Mouse (Mus musculus): ENCODE measurements at regions not wholly inside any gene's neighbourhood (a gene's known extent, or its start where the extent isn't known, plus 50 kb on each side); places are given as distances from the start of the nearest gene placed in this dataset.

DNA sequence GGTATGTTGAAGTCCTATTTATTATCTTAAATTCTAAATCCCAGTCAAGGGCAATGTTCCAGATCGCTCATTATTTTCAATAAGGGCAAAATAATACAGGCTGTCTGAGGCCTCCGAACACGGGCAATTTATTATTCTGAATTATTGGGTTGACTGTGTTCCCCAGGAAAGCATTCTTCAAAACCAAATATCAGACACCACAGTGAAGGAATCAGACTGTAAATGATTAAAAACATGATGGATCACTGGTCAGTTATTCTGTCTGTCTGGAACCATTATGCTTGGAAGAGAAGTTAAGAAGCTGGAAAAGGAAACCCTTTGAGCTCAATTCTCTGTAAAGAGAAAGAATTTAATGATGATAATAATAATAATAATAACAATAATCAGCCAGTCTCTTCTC, 417.4 kb upstream of the Dcn start:
- no peak for DNase-seq (ENCODE audit: low spot score in 2 of 2)

DNA sequence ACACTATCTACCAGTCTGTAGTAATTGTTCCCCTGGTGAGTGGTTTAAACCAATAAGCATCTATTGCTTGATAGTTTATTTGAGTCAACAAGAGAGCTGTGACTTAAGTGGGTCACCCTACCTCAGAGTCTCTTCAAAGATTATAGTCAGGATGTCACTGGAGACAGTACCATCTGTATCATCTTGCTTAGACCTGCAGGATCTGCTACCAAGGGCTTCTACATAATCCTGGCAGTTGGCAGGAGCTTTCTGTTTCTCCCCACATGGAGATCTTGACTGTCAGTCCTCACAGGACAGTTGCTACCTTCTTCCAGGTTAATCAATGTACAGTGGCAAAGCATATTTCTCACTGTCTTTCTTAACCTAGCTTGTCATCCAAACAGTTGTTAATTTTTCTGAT, 414.9 kb upstream of the Dcn start:
- DNase-seq (ENCODE audit: low spot score in 2 of 2): no peak

DNA sequence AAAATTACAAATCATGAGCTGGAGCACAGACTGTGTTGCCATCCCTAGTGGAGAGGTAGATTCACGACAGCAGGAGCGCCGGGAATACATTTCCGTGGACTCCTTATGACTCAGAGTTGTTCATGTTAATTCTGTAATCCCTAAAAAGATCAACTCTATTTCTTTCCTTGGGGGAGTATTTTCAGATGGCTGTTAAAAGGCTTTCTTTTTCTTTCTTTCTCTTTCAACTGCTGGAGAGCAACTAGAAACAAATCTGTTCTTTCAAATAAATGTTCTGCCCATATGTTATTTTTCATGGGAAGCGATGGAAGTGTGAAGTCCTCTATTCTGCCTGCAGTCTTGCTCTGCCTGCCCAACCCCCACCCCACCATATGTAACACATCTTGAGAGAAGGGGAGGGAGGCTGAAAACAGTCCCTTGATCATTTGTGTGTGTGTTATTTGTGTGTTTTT, 401.4 kb upstream of the Dcn start:
- DNase-seq (ENCODE audit: low spot score in 2 of 2): no peak

DNA sequence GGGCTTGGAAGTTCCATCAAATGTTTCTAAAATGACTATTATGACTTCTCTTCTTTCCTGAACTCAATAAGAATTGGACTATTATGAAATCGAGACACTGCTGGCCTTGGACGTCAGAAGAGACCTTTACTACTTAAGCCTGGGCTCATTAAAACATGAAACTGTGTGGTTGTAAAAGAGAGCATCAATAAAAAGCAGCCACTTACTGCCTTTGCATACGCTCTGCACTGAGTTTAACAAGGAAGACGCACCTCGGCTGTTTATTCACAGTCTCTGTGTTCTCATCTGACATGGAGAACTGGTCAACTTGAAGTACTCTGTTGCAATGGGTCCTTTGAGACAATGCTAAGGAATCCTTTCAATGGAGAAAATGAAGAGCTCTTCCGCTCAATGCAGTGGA, 399.8 kb upstream of the Dcn start:
- no peak for DNase-seq (ENCODE audit: low spot score in 2 of 2)

DNA sequence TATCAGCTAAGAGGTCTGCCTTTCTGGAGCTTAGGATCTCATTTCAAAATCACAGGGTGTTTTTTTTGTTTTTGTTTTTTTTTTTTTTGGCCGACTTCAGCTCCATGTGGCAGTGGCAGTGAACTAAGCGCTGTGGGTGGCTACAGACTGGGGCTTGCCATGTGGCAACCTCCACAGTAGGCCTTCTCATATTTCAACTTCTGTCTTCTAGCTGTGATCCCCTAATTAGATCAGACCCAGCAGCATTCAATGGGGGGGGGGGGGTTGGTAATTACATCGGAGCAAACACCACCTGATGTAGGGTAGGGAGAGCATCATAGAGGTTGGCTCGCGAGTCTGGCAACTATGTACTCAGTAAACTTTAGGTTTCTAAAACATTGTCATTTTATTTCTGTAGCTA, 392.1 kb upstream of the Dcn start:
- DNase-seq (ENCODE audit: low spot score in 2 of 2): no peak

DNA sequence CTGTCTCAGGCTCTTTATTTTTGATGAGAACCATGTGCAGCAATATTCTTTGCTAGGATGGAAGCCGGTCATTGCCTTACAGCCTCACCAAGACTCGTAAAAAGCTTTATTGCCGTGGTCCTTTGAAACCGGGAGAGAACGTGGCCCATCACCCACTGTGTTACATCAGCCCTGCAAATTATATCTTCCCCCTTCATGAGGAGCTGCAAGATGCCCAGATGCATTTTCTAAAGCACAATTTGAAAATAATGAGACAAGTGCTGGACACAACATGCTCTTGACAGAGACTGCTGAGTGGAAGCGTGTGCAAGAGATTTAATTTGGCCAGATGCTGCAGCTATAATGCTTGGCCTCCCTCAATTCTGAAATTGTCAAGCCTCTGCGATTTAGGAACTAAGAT, 389.2 kb upstream of the Dcn start:
- no peak for DNase-seq (ENCODE audit: low spot score in 2 of 2)

DNA sequence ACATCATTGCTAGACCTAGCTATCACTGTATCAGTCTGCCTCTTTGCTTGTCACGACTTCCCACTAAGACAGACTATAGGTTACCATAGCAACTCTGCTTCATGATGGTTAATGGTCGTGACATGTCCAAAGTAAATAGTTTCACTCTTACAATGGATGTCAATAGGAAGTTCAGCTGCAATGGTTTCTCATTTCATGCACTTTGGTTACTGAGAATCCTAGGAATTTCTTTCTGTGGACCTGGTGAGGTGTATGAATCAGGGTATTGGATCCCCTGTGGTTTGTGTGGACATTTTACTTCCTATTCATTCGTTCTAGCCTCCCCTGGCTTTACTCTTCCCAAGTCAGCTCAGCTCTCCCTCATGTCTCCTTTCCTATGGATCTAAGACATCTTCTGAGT, 385.5 kb upstream of the Dcn start:
- DNase-seq (ENCODE audit: low spot score in 2 of 2): no peak

DNA sequence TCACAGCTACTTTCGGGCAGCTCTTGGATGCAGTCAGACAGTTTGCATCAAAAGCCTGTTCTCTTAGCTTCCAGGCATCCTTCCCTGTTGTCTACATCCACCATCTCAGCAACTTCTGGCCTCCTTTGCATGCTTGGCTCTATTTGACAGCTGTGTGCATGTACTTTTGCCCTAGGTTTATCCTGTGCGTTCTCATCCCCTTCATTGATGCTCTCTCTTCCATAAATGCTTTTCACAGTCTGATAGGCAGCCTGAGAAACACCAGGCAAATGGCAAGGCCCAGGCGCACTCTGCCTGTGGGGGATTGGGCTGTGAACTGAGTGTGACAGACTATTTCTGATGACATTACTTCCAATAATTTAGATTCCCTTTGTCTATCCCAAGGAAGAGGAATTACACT, 364.9 kb upstream of the Dcn start:
- DNase-seq (ENCODE audit: low spot score in 2 of 2): no peak

DNA sequence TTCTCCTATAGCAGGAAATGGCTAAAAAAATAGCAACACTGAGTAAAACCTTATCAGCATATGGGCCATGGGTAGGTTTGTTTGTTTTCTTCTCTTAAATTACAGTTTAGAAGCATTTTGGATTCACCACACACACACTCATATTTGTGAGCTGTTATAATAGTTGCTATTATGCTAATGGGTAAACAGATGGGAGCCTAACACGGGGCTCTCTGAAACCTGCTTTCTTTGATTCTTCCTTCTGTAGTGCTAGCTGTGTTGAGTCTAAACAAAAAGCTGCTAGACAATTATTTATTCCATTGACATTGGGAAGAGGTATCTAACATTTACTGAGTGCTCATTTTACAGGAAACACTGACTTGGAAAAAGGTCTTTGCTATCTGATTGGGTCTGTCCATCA, 356.7 kb upstream of the Dcn start:
- no peak for DNase-seq (ENCODE audit: low spot score in 2 of 2)

DNA sequence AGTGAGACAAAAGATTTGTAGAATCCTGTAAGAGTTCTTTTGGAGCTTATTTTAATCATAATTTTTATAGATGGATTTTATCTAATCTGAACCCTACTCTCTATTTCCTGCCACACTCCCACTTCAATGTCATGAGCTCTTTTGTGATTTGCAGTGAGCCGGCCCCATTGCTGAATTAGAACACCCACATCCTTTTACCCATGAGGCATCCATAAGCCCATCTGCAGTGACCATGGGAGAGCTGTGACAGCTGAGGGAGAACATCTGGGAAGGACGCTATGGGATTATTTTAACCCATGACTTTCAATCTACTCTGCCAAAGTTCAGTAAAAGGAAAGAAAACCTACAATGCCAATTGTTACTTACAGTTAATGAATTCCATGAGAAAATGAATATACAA, 337.8 kb upstream of the Dcn start:
- DNase-seq (ENCODE audit: low spot score in 2 of 2): no peak

DNA sequence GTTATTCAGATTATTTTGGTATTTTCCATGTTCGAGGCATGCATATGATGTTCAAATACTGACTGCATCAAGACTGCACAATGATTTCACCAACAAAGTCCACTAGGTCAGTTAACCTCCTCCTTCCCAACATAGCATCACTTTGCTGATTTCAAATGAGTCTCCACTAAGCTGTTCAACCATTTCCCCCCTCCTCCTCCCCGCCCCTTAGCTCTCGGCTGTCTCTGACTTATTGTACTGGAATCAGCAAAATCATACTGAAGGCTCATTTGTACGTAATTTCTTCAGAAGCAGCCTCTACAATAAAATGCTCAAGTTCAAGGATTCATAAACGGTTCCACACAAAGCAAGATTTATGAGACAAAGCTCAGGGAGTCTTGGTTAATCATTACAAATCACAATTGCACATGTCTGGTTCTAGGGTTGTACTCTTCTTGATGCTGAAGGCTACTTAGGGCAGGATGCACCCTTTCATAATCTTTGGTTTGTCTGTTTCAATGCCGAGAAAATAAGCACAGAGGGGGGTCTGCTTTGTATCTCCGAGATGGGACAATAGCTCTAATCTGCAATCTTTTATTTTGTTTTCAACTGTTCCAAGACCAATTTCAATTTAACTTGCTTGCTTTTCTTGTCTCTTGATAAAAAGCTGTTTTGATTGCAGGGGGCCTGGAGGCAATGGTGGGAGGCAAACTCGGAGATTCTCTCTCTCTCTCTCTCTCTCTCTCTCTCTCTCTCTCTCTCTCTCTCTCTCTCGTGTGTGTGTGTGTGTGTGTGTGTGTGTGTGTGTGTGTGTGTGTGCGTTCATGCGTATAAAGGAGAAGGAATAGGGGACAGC, 320.6 kb upstream of the Dcn start:
- no peak for DNase-seq (ENCODE audit: low spot score in 2 of 2)

DNA sequence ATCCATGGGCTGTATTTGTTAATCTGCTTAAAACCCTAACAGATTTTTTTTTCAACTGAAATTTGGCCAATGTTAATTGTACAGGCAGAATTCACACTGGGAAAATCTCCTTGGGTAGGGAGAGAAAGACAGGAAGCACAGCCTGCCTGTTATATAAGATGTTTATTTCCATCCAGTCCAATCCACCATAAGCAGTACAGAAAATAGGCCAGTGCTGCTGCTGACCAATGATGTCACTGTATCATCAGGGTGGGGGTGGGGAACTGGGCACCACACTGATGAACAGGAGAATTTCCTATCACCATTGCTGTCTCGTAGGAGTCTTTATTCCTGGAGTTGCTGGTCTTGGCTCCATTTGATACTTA, 320.0 kb upstream of the Dcn start:
- no peak for DNase-seq (ENCODE audit: low spot score in 2 of 2)

DNA sequence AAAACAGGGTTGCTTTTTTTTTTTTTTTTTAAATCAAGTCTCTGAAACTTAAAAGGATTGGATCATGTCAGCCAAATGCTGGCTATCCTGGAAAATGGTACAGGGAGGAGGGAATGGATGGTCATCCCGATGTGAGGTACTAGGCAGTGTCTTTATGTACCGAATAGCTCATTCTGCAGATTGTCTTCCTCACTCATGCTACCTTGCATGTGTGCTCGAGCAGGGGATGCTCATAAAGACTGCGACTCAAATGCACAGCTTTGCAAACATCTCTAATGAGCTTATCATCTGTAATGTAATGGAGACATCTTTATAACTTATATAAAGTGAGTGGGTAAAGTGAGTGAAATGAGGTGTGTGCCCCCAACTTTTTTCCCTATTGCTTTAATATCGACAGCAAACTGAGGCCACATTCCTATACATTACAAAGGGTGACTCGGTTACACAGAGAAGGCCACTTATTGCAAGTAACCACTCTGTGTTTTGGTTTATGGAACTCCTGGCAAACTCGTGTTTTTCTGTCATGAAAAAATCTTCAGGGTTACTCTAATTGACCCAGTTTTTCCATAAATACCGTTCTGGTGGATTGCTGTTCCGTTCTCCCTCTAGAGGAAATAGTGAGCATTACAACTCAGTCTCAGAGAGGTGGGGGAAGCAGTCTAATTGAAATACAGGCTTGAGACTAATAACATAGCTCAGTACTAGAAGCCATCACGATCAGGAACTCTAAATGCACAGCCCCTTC, 319.4 kb upstream of the Dcn start:
- no peak for DNase-seq (ENCODE audit: low spot score in 2 of 2)

DNA sequence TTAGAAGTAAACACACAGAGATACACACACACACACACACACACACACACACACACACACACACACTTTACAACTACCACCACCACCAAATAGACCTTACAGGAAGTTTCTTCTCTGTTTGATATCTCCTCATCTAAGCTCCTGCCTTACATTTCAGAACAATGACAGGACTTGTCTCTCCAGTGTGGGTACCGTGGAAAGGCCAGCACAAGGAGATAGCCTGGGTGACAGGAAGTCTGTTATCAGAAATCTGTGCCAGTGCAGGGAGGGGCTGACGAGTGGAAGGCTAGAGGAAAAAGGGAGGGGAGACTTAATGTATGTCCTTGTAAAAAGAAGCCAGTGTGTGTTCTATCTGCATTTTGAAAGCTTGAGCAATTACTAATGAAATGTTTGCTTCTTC, 318.5 kb upstream of the Dcn start:
- no peak for DNase-seq (ENCODE audit: low spot score in 2 of 2)

DNA sequence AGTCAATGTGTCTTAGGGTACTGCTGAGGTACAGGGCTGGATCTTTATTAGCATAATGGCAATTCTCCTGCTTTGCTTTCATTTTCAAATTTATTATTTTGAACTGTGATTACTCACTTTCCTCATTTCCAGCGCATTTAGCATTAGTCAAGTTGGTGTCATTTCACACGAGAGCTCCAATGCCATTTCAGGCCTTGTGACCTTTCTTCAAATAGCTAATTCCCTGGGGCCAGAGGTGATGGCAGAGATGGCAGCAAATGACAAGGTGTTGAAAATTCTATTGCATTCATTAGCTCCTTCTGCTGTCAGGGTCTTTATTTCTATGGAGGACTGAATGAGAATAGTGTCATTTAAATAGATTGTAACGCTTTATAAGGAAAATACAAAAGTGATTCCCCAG, 300.9 kb upstream of the Dcn start:
- no peak for DNase-seq (ENCODE audit: low spot score in 2 of 2)

DNA sequence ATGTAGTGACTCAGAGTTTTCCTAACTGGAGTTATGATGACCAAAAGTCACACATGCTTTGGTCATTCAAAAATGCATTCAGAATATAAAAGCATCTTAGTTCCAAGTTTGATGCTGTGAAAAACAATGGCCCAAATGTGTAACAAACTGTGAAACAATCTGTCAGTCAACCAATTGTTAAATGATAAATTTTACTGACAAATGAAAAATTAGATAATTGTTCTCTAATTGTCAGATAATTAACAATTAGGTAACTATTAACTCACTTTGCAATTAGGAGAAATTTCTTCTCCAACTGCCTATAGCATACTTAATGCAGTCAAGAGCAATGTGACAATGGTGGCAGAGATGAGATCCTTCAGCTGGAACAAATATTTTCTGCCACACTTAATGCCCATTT, 289.7 kb upstream of the Dcn start:
- DNase-seq (ENCODE audit: low spot score in 2 of 2): no peak

DNA sequence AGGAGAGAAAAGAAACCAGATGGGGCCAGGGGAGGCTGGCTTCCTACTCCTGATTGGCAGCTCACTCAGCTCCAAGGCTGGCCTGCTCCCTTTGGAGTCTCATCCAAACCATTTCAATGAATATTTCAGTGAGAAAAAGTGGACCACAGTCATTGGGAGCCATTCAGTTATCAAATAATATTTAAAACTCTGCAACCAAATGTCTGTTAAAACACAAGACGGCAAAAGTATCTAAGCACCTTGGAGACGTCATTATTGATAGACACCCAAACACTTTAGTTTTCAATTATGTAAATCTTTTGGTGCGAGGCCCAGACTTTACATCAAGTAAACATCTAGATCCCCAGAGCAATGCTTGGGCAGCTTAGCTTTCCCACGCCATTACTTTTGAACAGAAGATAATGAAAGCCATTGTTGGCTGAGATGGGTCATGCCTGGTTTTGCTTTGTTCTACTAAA, 268.1 kb upstream of the Dcn start:
- DNase-seq (ENCODE audit: low spot score in 2 of 2): no peak

DNA sequence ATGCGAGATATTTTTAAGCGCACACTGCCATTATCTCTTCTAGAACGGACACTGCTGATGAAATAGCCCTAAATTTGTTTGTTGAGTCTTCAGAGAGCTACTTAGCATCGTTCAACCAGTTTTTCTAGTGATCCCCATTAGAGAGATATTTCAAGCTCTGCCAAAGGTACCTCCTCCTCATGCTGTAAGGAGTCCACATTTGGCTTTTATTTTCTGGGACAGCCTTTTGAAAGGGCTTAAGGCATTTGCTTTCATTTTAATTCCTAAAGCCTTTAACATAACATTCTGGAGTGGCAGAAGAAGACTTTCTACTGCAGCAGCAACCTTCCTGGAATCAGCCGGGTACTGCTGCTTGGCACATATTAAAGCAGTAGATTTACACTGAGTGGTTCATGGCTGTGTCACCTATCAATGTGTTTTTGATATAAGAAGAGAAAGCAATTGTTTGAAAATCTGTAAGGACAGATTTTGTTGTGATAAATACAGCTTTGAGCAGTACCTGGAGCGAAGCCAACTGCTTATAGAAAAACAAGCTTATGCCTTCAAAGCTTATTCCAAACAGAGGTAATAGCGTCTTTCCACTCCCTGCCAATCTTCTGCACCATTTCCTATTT, 267.5 kb upstream of the Dcn start:
- DNase-seq (ENCODE audit: low spot score in 2 of 2): no peak

DNA sequence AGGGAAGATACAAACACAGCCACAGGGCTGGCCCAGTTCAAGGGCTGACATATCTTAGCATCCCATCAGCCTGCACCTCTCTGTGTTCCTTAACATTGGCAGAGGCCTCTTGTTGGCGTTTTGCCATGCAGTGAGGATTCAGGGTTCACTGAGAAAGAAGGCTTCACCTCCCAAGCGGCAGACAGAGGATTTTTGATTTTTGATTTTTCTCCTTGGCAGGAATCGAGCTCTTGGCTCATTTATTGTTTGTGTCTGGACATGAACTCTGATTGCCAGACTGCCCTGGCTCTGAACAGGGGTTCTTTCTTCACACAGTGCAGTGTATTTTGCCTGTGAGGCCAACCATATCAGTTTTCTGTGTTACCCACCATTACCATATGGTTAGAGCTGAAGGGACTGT, 259.9 kb upstream of the Dcn start:
- DNase-seq (ENCODE audit: low spot score in 2 of 2): peak; percentile 26 to 62

DNA sequence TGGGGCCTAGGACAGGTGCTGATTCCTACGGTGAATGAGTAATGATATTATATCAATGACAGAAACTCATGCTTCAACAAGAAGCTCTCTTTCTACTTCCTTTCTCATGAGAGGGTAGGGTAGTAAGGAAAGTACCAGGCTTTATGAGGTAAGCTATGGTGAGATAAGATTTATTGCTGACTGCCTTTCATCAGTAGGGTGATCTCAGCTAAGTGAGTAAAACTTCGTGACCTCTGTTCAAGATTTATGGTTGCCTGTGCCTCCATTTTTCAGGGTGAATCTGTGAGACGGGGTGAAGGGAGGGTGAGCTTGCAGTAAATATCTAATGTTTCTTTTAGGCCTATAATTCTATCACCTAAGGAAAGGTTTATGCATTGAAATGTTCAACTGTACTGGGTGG, 259.0 kb upstream of the Dcn start:
- no peak for DNase-seq (ENCODE audit: low spot score in 2 of 2)

DNA sequence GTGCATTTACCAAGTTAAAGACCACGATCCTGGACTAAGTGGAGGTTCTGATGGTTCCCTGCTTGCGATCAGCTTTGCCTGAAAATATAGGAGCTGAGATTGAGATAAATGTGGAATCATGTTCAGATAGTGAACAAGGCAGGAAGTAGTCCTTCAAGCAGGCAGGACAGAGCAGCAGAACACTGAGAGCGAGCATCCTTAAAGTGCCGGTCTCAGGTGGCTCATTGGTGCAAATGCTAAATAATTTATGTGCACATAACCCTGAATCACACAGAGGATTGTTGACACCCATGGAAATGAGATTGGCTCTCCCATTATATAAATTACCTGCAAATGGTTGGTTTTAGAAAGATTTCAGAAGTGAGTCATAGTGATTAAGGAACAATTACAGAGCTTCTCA, 243.8 kb upstream of the Dcn start:
- no peak for DNase-seq (ENCODE audit: low spot score in 2 of 2)

DNA sequence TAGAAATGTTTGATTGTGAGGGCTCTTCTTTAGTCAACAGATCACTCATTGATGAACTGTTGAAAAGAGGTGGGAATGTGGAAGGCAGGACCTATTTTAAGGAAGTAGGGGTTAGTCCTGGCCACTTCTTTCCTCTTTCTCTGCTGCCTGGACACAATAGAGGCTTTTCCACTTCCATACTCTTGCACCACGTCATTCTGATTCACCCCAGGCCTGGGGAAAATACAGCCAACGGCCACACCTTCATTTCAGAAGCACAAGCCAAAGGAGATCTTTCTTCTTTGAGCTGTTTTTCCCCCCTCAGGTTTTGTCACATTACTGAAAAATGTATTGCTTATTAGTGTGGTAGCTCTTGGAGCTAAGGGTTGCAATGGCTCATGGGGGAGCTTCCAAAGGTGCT, 237.9 kb upstream of the Dcn start:
- DNase-seq (ENCODE audit: low spot score in 2 of 2): no peak

DNA sequence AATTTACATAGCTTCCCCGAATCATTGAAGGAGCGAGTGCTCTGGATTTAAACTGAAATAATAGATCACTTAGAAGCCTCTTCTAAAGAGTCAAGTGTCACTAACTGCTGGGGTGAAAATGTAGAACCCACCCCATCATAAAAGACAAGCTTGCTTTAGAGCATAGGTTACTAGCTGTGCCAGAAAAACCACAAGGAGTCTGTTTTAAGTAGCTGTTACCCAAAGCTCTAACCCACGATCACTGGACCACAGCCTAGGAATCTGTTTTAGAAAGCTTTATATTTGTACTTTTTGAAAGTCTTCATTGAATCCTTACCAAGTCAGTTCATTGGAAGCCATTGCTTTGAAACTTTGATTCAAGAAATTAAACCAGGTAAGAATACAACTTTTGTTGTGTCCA, 233.7 kb upstream of the Dcn start:
- no peak for DNase-seq (ENCODE audit: low spot score in 2 of 2)
